Mouse (Mus musculus) right cerebral cortex, postnatal 14 days (tissue): ENCODE results near the gene Cep170b.

Experiments
- DNase-seq: peaks from one replicate; pipeline ENCODE4 v3.0.0; 2022

Gene Cep170b

DNA sequence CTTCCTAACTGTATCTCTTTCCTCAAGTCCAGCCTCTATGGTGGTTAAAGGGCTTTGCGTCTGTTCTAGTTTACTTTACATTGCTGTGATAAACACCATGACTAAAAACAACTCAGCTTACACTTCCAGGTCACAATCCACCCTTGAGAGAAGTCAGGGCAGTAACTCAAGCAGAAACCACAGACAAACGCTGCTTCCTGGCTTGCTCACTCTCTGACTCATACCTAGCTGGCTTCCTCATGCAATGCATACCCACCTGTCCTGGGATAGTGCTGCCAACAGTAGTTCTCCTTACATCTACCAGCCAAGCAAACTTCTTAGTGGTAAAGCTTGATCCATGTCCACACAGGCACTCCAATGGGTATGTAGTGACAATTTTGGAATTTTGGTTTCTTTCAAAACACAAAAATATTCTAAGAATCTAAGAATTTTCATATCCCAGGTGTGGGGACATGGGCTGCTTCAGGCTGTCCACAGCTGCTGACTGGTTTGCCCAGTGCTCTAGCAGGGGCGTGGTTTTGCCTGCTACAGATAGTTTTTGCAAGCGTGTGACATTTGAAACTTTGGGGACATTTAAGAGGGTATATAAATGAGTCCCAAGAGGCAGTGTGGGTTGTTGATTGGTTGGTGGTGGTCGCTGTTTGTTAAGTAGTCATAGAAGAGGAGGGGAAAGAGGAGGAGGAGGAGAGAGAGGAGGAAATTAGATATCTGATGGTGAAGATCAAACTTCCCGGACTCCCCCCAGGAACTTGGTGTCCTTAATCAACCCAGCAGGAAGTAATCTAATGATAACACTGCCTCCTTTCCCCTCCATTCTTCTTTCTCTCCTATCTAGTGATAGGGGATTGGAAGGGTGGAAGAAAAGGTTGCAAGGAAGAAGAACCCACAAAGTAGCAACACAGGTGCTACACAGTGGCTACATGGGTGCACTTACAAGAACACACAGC, 17.6 kb upstream of the Cep170b start:
- DNase-seq, result no peak

DNA sequence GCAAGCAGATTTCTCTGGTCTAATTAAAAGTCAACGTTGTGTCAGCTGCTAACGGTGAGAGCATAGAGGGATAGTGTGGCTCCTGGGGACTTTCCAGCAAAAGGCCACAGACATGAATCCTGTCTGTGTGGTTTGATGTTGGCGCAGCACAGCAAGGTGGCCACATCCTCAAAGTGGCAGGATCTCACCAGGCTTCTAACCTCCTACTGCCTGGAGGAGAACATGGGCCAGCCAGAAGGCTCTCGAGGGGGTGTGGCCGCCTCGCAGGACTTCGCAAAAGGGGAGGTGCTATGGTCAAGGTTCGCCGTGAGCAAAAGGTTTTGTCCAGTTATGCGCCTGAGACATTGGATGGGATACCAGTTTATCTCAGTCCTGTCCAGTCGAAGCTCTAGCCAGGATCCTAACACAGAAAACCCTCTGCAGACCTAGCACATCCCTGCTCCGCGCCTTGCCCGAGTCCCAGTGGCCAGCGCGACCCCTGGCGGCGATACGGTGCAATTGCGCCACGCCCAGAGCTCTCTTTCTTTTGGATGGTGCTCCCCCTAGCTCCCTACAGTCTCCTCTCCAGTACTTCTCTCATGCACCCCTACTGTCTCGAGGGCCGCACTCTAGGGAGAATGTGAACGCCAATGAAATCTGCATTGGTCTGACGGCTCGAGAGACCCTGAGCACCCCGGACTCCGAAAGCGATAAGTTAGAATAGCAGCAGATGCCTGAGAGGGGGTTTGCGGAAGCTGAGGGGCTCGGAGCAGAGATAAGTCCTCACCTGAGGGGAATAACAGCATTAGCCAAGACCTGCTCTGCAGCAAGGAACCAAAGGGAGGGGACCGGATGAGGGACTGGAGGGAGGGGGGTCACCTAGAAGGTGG, 13.3 kb upstream of the Cep170b start:
- peak; percentile 85 for DNase-seq

DNA sequence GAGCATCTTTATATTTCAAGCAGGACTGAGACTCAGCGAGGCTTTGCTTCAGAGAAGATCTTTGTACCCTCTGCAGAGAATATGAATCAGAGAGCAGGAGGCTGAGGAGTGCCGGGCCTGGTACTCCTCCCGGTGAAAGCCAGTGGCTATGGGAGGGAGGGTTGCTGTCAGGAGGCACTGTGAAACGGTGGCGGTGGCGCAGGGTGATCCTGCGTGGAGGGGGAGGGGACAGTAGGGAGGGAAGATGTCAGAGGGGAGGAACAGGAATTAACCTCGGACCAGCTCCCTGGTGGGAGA, 12.7 kb upstream of the Cep170b start:
- DNase-seq, result no peak

DNA sequence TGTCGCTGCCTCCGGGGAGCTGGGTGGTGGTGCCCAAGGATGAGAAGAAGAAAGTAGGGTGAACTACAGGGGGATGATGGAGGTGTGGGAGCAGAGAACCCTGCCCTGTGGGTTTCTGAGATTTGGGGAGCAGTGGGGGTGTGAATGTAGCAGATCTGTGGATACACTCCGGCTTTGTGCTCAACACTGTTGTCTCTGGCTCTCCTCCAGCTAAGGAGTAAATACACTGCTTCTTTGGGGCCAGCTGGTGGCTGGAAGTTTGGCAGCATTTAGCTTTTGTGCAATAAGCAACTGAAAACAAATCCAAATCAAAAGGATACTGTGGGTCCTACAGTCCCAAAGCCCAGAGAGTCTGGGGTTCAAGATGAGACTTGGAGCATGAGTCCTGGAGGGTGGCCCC, 6.3 kb upstream of the Cep170b start:
- DNase-seq, result no peak

DNA sequence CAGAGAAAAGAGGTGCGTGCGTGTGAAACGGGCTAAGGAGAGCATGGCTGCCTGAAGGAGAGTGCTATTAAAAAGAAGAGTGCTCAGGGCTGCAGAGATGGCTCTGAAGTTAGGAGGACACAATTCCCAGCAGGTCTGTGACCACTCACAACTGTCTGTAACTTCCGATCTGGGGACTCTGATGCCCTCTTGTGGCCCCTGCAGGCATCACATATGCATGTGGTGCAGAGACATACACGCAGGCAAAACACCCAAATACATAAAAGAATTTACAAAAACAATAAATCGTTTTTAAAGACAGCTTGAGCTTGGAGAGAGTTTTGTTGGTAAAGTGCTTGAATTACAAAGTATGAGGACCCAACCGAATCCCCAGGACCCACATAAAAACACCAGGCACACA, 3.1 kb upstream of the Cep170b start:
- DNase-seq, result peak; percentile 47

DNA sequence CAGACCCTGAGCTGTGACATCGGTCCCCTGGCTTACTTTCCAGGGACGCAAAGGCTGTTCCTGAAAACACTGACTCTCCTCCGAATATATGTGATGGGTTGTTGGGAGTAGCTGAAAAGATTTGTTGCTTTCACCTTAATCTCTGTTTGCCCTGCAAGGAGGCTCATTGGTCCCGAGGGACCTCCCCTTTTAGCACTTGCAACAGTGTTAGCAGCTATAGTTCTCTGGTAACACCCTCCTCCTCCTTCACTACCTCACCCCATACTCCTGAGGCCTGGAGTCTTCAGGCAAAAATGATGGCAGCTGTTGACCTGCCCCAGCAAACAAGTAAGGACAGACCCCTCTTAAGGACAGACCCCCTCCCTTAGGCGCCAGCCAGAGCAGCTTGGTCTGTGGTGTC, 1.3 kb upstream of the Cep170b start:
- no peak for DNase-seq

DNA sequence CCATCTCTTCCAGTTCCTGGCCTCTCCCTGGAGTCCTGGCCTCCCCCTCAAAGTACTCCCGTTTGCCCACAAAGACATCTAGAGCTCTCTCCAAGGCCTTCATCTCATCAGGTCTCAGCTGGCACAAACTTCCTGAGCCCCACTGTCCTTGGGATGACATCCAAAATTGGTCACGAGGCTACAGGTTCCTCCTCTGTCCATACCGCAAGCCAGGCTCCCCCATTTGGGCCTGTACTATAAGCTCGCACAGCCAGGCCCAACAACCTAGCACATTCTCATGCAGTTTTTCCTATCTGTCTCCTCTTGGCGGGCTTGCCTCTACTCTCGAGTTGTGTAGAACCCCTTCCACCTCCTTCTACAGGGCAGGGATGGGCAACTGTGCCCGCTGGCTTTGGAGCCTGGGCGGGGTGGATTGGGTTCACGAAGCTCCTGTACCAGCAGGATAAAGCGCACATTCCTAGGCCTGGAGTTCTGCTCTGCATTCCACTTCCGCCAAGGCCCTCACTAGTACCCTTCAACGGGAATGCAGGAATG, 702 bp downstream of the Cep170b start:
- DNase-seq, result no peak

DNA sequence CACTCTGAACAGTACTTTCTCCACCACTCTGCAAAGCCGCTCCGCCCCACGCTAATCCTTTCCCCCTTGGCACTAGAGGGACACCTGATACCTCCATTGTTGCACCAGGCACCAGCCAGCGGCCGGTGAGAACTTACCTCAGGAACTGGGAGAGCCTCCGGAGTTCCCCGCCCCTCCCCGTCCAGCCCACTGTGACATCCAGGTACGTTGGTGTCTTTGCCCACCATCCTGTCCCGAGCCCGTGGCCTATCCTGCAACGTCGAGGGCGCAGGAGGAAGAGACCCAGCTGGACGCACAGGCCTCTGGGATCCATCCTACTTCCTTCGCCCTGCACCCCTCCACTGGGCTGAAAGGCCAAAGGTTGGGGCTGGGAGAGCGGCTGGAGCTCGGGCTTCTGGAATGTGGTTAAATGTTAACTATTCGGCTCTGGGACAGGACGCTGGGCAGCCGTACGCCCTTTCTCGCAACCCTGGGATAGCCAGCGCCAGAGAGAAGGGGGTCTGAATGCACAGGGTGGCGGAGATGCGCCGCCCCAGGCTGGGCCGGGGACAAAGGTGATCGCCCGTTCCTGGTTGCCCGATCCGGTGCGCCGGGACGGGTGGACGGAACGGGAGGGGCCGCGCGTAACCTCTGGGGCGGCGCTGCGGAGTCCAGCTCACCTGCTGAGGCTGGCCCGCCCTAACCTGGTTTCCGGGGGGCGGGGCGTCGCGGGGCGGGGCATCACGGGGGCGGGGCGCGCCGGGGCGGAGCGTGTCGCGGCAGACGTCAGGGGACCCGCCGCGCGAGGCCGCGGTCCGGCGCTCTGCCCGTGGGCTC, 1.4 kb downstream of the Cep170b start:
- peak; percentile 52 for DNase-seq

DNA sequence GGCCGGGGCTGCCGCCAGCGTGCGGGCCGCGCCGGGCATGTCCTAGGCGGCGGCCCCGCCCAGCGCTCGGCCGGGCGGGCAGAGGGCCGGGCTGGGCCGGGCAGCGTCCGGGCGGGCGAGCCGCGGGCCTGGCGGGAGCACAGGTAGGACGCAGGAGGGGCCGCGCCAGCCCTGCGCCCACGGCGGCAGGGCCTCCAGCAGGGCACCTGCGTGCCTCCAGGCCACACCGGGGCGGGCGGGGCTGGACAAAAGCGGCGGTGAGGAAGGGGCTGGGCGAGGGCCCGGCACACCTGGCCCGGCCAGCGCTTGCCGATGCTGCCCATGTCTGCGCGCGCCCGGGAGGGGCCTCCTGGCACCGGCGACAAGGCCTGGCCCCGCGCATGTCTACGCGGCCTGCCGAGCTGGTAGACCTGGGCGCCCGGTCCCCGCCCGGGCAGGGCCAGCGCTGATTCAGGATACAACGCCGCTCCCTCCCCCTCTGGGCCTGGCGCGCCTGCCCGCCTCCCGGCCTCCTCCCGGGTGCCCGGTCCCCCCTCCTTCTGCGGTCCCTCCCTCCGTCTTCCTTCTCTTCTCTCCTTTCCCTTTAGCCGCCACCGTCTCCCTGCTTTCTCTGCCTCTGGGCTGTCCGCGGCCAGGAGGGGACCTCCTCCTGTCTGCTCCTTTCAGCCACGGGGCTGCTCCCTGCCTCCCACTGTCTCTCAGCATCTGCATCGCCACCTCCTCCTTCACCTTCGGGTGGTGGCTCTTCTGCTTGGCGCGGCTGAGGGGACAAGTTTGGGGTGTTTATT, 2.2 kb downstream of the Cep170b start:
- peak; percentile 44 for DNase-seq

DNA sequence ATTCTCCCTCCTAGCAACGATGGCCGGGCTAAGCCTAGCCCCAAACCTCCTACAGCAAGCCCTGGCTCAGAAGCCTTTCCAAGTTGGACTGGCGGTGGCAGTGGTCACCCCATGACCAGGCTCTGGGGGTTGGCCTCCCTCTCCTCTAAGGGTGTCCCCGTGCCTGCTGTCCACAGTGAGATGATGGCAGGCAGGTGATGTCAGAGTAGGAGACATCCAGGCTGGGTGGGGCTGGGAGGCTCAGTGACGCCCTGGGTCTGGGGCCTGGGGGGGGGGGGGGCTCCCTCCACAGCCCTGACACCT, 2.7 kb downstream of the Cep170b start:
- no peak for DNase-seq

DNA sequence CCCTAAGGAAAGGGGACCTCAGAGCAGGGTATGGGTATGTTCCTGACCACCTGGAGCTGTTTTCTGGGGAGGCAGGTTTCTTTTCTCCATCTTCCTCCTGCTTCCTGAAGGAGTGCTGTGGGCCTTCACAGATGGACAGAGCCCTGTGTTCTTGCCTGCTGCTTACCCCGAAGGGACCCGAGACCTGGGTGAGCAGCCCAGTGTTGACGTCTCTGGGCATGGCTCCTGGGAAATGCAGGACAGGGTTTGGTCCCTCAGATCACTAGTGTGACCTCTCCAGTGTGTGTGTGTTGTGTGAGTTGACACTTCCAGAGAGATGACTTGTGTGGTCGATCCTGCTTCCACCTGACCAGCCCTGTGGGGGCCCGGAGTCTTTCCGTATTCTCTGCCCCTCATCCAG, 3.2 kb downstream of the Cep170b start:
- DNase-seq, result no peak

DNA sequence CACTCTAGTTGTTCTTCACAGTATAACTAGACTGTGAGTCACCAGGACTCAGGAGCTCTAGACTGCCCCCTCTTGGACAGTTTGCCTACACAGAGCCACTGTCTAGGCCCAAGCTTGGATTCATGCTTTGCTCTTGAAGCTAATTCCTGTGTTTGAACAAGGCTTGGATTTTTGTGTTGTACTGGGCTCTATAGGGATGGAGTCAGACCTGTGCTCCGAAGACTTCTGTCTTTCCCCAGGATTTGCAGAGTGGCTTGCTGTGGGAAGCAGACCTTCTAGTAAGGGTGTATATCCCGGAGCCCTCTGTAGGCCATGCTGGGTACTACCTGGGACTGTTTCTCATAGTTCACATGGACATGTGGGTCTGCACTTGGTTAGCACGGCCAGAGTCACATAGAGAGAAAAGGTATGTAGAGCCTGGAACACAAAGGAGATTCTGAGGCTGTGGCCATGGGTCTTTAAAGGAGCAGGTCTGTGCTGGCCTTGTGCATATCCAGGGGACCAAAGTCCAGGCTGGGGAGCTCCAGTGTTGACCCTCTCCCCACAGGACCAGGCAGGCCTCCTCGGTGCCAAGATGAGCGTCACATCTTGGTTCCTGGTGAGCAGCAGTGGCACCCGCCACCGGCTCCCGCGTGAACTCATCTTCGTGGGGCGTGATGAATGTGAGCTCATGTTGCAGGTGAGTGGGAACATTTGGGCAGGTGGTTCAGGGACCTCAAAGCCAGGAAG, 4.0 kb downstream of the Cep170b start:
- DNase-seq, result peak; percentile 79

DNA sequence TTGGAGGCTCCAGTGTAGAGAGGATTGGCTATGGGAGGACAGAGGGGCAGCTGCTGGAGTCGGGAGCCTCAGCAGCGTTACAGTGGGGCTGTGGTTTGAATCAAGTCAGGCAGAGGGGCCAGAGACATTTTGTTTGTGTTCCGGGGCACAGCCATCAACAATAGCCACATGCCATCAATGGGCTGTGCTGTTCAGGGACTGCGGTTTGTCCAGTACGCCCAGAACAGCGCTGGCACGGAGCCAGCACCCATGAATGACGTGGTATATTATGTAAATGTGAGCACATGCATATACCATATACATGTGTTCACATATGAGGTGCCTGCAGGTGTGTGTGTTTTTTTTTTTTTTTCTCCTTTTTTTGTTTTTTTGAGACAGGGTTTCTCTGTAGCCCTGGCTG, 7.5 kb downstream of the Cep170b start:
- no peak for DNase-seq

DNA sequence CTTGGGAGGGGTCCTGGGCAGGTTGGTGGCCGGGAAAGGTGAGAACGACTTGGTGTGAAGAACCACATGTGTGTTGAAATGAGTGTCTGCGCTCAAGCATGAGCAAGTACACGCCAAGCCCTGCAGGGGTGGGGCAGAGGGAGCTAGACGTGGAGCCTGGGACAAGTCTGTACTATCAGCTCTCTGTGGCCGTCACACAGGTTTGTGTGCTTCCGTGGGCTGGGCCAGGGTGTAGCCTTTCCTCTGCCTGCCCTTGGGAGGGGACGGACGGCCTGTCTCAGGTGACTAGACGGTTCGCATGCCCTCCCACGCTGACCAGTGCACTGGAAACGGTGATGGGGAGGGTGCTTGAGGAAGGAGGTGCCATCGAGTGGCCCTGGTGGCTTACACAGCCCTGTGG, 10.6 kb downstream of the Cep170b start:
- no peak for DNase-seq

DNA sequence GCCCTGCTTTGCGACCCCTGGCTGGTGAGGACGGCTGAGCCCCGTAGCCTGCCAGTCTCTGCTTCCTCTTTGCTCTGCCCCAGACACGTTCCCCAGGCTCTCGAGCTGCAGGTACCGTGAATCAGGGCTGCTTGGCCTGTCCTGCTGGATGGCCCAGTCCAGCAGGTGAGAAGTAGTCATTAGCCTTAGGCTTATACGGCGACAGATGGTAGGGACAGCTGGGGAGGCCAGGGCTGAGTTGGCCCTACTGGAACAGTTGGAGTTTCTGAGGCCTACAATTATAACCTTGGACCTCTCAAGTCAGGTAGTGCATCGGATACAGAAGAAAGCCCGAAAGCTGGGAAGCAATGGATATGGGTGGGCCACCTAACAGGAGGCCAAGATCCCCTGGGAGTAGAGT, 12.3 kb downstream of the Cep170b start:
- peak; percentile 3 for DNase-seq

DNA sequence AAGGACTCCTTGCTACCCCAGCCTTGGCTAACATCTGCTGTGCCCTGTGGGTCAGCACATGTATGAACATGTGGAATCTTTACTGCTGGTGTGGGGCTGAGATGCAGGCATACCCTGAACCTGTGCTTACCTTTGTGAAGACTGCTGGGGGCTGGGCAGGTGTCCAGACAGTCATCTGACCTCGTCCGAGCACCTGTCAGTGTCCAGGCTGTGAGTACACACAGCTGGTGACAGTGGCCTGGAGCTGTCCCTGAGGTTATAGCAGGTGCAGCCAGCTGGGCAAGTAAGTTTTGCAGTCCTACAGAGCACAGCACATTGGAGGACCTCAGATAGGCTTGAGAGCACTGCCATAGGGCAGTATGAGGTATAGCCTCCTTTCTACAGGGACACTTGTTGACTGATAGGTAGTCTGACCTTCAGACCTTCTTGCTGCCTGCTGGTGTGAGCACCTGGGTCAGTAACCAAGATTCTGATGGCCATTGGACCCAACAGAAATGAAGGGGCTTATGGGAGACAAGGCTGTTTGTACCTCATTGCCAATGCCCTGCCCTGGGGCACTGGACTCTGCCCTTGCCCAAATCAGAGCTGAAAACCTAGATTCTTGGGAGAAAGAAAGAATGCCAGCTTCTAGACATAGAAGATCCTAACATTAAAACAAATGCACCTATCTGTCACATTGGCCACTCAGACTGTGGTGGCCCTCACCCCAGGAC, 14.0 kb downstream of the Cep170b start:
- DNase-seq, result peak; percentile 5

DNA sequence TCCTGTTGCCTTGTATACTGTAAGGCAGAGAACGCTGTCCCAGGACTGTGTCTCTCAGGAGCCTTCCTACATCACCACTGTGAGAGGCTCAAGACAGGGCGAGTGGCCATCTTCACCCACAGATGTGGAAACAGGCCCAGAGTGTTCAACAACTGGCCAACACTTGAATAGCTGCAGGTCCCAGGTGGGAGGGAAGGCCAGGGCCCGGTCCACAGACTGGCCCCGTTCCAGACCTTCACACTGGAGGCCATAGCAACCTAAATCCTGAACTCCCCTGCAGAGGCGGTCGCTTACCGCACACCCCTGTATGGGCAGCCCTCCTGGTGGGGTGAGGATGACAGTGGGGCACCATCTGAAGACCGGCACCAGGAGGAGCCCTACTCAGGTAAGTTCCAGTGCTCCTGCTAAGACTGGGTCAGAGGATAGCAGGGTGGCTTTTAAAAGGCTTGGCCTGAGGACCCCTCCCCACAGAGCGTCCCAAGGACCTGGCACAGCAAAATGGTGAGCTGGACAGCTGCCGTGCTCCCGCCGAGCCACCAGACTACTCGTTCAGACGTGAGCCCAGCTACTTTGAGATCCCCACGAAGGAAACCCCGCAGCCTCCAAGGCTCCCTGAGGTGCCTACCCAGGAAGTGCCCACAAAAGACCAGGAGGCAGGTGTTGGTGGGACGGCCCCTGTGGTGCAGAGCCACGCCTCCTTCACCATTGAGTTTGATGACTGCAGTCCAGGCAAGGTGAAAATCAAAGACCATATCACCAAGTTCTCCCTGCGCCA, 14.8 kb downstream of the Cep170b start:
- DNase-seq, result peak; percentile 6

DNA sequence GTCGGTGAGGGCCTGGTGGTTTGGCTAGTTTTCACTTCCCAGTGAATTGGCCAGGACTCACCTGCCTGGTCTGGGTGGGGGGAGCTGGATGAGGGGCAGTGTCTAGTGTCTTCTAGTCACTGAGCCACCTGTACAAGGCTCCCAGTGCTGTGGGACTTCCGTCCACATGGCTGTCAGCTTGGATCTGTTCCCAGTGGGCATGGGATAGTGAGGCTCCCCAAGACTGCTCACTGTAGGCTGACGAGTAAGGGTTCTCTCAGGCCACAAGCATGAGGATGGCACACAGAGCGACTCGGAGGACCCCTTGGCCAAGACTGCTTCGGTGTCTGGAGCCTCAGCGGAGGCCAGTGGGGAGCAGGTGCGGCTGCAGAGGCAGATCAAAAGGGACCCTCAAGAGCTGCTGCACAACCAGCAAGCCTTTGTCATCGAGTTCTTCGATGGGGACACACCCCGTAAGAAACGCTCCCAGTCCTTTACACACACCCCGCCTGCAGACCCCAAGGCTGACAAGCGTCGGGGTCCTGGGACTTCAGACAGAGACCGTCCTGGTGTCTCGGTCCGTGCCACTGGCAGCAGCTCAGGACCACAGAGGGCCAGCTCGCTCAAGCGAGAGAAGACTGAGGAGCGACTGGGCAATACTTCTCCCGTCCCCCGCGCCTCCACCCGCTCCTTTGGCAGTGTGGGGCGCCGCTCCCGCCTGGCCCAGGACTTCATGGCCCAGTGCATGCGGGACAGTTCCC, 15.8 kb downstream of the Cep170b start:
- DNase-seq, result peak; percentile 13

DNA sequence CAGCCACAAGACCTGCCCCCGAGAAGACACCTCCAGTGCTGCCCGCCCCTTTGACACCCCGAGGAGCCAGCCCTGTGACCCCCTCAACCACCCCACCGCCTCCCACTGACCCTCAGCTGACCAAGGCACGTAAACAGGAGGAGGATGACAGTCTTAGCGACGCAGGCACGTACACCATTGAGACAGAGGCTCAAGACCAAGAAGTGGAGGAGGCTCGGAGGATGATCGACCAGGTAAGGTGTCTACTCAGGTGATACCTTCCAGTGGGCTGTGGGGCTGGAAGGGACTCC, 16.3 kb downstream of the Cep170b start:
- no peak for DNase-seq

DNA sequence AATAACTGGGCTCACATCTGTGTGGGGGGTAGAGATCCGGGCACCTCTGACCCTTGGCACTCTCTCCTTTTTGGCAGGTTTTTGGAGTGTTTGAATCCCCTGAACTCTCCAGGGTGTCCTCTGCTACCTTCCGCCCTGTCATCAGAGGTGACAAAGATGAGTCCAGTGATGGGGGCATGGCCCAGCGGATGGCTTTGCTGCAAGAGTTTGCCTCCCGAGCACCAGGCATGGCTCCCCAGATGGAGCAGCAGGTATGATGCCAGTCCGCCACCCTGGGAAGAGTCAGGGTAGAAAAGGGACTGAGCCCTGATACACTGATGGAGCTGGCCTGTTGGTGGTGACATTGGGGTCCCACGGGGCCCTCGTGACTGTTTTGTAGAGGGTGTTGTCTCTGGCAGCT, 16.8 kb downstream of the Cep170b start:
- peak; percentile 3 for DNase-seq
